Mouse (Mus musculus) midbrain, embryonic 16.5 days (tissue): ENCODE results near the gene Abl2. TPM values are rescaled to one million over a fixed set of nuclear protein-coding genes. Genes with fewer than 3 reads are reported as not detected.

ENCODE experiments used
- ATAC-seq: fragments of 200-750 bp; cut with Nextera tagmentation; 2 replicates; pipeline ENCODE4 v1.8.0; 2017; ENCODE audit warnings: moderate TSS enrichment
- H3K27ac ChIP-seq: fragments of 300-500 bp; sonication (generic); 2 replicates; pipeline ENCODE4 v1.5.1; 2014; ENCODE audit warnings: mild to moderate bottlenecking, low read length, mixed read lengths
- H3K27me3 ChIP-seq: fragments of 300-500 bp; sonication (generic); 2 replicates; pipeline ENCODE4 v1.6.1; 2014; ENCODE audit warnings: low read depth, low read length, mixed read lengths; ENCODE audit not compliant: control insufficient read depth, insufficient read depth
- H3K36me3 ChIP-seq: fragments of 300-500 bp; sonication (generic); 2 replicates; pipeline ENCODE4 v1.6.1; 2014; ENCODE audit warnings: mild to moderate bottlenecking, low read length, moderate library complexity, mixed read lengths; ENCODE audit not compliant: control insufficient read depth, insufficient read depth
- H3K4me1 ChIP-seq: fragments of 300-500 bp; sonication (generic); 2 replicates; pipeline ENCODE4 v1.6.1; 2014; ENCODE audit warnings: mild to moderate bottlenecking, low read length, mixed read lengths; ENCODE audit not compliant: control insufficient read depth, insufficient read depth
- H3K4me2 ChIP-seq: fragments of 300-500 bp; sonication (generic); 2 replicates; pipeline ENCODE4 v1.6.1; 2014; ENCODE audit warnings: mild to moderate bottlenecking, low read length, mixed read lengths
- H3K4me3 ChIP-seq: fragments of 300-500 bp; sonication (generic); 2 replicates; pipeline ENCODE4 v1.5.1; 2014; ENCODE audit warnings: low read depth, mild to moderate bottlenecking, low read length, moderate library complexity, mixed read lengths
- H3K9ac ChIP-seq: fragments of 300-500 bp; sonication (generic); 2 replicates; pipeline ENCODE4 v1.6.1; 2014; ENCODE audit warnings: low read depth, low read length, mixed read lengths
- H3K9me3 ChIP-seq: fragments of 300-500 bp; sonication (generic); replicated peaks from 2 replicates; pipeline ENCODE4 v1.6.1; 2014; ENCODE audit warnings: mild to moderate bottlenecking, low read length, mixed read lengths; ENCODE audit not compliant: control insufficient read depth, poor library complexity, severe bottlenecking
- WGBS: fragments of 180-500 bp; shearing (Covaris S2); extraction: QIAGEN DNeasy Blood & Tissue Kit; methylation state at CpG from one replicate; pipeline ENCODE4 v1.1.7; 2014; 5-methylcytosine and 5-hydroxymethylcytosine counted together
- polyA plus RNA-seq: library from polyadenylated mRNA; unstranded; fragments of >200 nt; fragmentation: Nextera tagmentation; extraction: Ambion mirVana; gene quantifications from 2 replicates; pipeline ENCODE4 v1.2.1, GENCODE M21; 2015

Gene Abl2
- polyA plus RNA-seq, 1 experiment from 2014 or later = 6.7 TPM

DNA sequence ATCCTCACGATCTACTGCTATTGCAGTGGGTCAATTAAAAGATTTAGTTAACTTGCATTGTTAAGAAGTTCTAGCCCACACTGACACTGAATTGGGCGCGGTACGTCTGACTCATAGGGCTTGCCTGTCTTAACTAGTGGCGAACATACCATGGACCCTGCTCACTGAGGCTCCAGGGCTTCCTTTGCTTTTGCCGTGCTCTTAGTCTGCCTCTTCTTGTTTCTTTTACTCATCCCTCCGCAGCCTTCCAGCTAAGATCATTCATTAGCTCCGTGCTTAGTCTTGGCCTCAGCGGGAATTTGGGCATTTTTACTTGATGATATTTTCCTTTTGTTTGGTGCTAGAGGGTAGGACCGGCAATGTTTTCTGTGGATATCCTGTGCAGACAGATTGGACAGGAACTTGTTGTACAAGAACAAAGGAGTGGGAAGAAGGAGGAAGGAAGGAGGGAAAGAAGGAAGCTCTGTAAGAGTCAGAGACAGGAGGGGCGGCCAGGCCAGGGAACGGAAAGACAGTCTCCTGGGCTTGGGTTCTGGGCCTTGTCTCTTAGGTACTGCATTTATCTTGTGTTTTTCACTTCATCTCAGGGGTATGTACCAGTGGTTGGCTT lies 58.5 kb downstream of the Abl2 start:
- Histone ChIP-seq H3K4me3 (no peak overlapping the region), H3K27me3 (no peaks in the 10 kb centered on the region), H3K4me2 (no peak overlapping the region), H3K9me3 (no peaks in the 10 kb centered on the region), H3K4me1 (peaks cover 9% of the 10 kb centered on the region), H3K36me3 (no peaks in the 10 kb centered on the region), H3K27ac (no peak overlapping the region), H3K9ac (no peak overlapping the region)
- no peak for ATAC-seq
- 40% methylated on average over 12 of the region's 12 CpGs for WGBS

GRCm38 (mm10) chr1:156617811-156618210 lies 59.2 kb downstream of the Abl2 start:
- no peak overlapping the region for H3K27ac ChIP-seq
- no peak overlapping the region for H3K4me3 ChIP-seq
- no peak overlapping the region for H3K4me2 ChIP-seq
- no peaks in the 10 kb centered on the region for H3K9me3 ChIP-seq
- WGBS = 48% methylated on average over 4 of the region's 4 CpGs
- H3K4me1 ChIP-seq = peaks cover 9% of the 10 kb centered on the region
- no peaks in the 10 kb centered on the region for H3K27me3 ChIP-seq
- H3K9ac ChIP-seq = no peak overlapping the region
- ATAC-seq = no peak
- no peaks in the 10 kb centered on the region for H3K36me3 ChIP-seq

DNA sequence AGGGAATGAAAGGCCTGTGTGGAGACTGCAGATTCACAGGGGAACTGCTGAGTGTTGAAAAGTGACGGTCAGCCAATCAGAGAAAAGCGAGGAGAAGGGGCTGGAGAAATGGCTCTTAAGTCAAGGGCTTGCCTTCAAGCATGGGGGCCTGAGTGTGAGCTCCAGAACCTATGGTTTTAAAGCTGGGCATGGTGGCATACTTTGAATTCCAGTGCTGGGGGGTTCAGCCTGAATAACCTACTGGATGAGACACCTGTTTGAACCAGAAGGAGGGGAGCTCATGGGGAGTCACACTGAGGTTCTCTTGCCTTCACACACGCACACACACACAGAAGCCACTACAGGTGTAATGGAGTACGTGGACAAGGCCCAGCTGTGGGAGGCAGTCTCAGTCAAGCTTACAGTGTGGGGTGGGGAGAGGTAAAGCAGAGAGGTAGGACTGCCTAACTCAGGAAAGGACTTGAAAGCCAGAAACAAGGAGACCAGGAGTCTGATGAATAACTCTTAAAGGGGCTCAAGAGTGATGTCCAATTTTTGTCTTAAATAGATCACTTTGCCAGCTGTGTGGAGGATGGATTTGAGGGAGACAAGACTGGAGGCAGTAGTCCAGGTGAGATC lies 61.8 kb downstream of the Abl2 start:
- H3K9me3 ChIP-seq = no peaks in the 10 kb centered on the region
- WGBS = 73% methylated on average over 4 of the region's 4 CpGs
- no peak overlapping the region for H3K4me3 ChIP-seq
- H3K36me3 ChIP-seq = no peaks in the 10 kb centered on the region
- H3K4me2 ChIP-seq = no peak overlapping the region
- ATAC-seq = no peak
- H3K4me1 ChIP-seq = peaks cover 3% of the 10 kb centered on the region; the same call in 1 of the 2 replicates
- no peaks in the 10 kb centered on the region for H3K27me3 ChIP-seq
- H3K9ac ChIP-seq = no peak overlapping the region
- no peak overlapping the region for H3K27ac ChIP-seq

DNA sequence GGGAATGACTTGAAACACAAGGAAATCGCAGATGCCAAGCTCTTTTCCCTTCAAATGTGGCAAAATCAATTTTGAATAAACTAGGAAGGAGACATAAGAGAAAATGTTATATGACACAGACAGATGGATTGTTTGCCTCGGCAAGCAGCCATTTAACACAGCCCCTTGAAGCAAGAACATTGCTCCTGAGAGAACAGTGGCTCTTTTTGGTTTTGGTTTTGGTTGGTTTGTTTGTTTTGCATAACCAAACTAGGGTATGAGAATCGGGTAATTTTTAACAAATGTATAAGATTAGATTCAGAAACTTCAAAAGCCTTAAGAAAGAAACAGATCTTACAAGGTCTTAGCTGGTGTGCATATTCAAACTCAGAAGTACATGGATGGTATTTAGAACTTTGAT lies 62.4 kb downstream of the Abl2 start:
- Histone ChIP-seq H3K4me1 (peaks cover 3% of the 10 kb centered on the region; the same call in 1 of the 2 replicates), H3K27ac (no peak overlapping the region), H3K27me3 (no peaks in the 10 kb centered on the region), H3K9ac (no peak overlapping the region), H3K36me3 (no peaks in the 10 kb centered on the region), H3K4me2 (no peak overlapping the region), H3K9me3 (no peaks in the 10 kb centered on the region), H3K4me3 (no peak overlapping the region)
- ATAC-seq = no peak
- 84% methylated on average over 3 of the region's 3 CpGs for WGBS

- Histone ChIP-seq H3K27me3 (no peaks in the 10 kb centered on the region), H3K9ac (no peak overlapping the region), H3K4me1 (no peaks in the 10 kb centered on the region), H3K36me3 (no peaks in the 10 kb centered on the region), H3K9me3 (no peaks in the 10 kb centered on the region), H3K27ac (no peak overlapping the region), H3K4me3 (no peak overlapping the region), H3K4me2 (no peak overlapping the region)
- whole genome bisulfite sequencing = 84% methylated on average over 1 of the region's 1 CpGs
- no peak for ATAC-seq
Measured at GRCm38 (mm10) chr1:156624231-156624630, 65.6 kb downstream of the Abl2 start.

GRCm38 (mm10) chr1:156626729-156627128 lies 68.1 kb downstream of the Abl2 start:
- ATAC-seq = no peak
- H3K36me3 ChIP-seq = peaks cover 11% of the 10 kb centered on the region
- no peak overlapping the region for H3K4me2 ChIP-seq
- no peak overlapping the region for H3K9ac ChIP-seq
- WGBS = 82% methylated on average over 4 of the region's 4 CpGs
- no peak overlapping the region for H3K27ac ChIP-seq
- no peak overlapping the region for H3K4me3 ChIP-seq
- no peaks in the 10 kb centered on the region for H3K9me3 ChIP-seq
- no peaks in the 10 kb centered on the region for H3K27me3 ChIP-seq
- no peaks in the 10 kb centered on the region for H3K4me1 ChIP-seq

- H3K9ac ChIP-seq = no peak overlapping the region
- H3K4me2 ChIP-seq = no peak overlapping the region
- no peaks in the 10 kb centered on the region for H3K9me3 ChIP-seq
- H3K4me1 ChIP-seq = no peaks in the 10 kb centered on the region
- ATAC-seq = no peak
- H3K27me3 ChIP-seq = no peaks in the 10 kb centered on the region
- H3K27ac ChIP-seq = no peak overlapping the region
- 96% methylated on average over 8 of the region's 8 CpGs for WGBS
- no peak overlapping the region for H3K4me3 ChIP-seq
- H3K36me3 ChIP-seq = peaks cover 15% of the 10 kb centered on the region
Measured at GRCm38 (mm10) chr1:156629984-156630383, 71.4 kb downstream of the Abl2 start.

DNA sequence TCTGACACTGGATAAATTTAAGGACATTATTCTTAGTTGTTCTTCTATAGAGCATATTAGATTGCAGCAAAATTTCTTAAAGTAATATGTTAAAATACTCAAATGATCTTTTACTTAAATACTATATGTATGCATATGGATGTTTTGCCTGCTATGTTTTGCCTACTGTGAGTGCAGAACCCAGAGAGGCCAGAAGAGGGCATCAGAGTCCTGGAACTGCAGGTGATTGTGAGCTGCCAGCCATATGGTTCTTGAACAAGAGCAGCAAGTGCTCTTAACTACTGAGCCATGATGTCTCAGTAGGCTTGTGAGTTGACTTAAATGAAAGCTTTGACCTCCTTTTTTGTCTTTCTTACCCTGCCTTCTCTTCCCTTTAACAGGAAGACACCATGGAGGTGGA lies 72.4 kb downstream of the Abl2 start:
- Histone ChIP-seq H3K4me3 (no peak overlapping the region), H3K9me3 (no peaks in the 10 kb centered on the region), H3K27ac (no peak overlapping the region), H3K4me1 (no peaks in the 10 kb centered on the region), H3K27me3 (no peaks in the 10 kb centered on the region), H3K4me2 (no peak overlapping the region), H3K36me3 (peaks cover 15% of the 10 kb centered on the region), H3K9ac (no peak overlapping the region)
- no peak for ATAC-seq

- no peaks in the 10 kb centered on the region for H3K9me3 ChIP-seq
- no peak overlapping the region for H3K27ac ChIP-seq
- ATAC-seq = peak; percentile 46; the same call in 1 of the 2 replicates
- H3K9ac ChIP-seq = no peak overlapping the region
- H3K36me3 ChIP-seq = peaks cover 19% of the 10 kb centered on the region
- 78% methylated on average over 10 of the region's 10 CpGs for WGBS
- no peaks in the 10 kb centered on the region for H3K4me1 ChIP-seq
- no peak overlapping the region for H3K4me2 ChIP-seq
- no peaks in the 10 kb centered on the region for H3K27me3 ChIP-seq
- H3K4me3 ChIP-seq = no peak overlapping the region
Measured at GRCm38 (mm10) chr1:156633095-156633494, 74.5 kb downstream of the Abl2 start.
